Mouse (Mus musculus) left cerebral cortex, adult 11 months (tissue): ENCODE results near the gene Trappc6a.
A peak's percentile ranks its signal among the peaks of the same experiment; 100 is the strongest.

ENCODE experiments used
- DNase-seq: peaks from one replicate; pipeline ENCODE4 v3.0.0; 2022; ENCODE audit warnings: low spot score

The Trappc6a gene

GRCm38 (mm10) chr7:19508150-19508923, at the start of gene Trappc6a, which contains the start of gene Bloc1s3:
Gene Trappc6a (plus strand): TSS chr7:19508395.
Gene Bloc1s3 (minus strand): TSS chr7:19508367.
- DNase-seq = peak; percentile 91

- DNase-seq = peak; percentile 47
These were observed 49.5 kb upstream of the Trappc6a start, which contains the start of gene Mark4 for GRCm38 (mm10) chr7:19458591-19459111. Gene Mark4 (minus strand): TSS chr7:19458821.

GRCm38 (mm10) chr7:19459144-19459870, 48.9 kb upstream of the Trappc6a start:
- DNase-seq = no peak

- no peak for DNase-seq
These were observed 47.7 kb upstream of the Trappc6a start for GRCm38 (mm10) chr7:19460500-19460899.

GRCm38 (mm10) chr7:19461488-19461887, 46.7 kb upstream of the Trappc6a start:
- peak; percentile 56 for DNase-seq

GRCm38 (mm10) chr7:19462443-19462842, 45.8 kb upstream of the Trappc6a start:
- DNase-seq = no peak

GRCm38 (mm10) chr7:19462884-19463381, 45.3 kb upstream of the Trappc6a start, which contains the start of gene Exoc3l2:
Gene Exoc3l2 (plus strand): TSS chr7:19463331.
- DNase-seq = no peak

- no peak for DNase-seq
These were observed 43.6 kb upstream of the Trappc6a start for GRCm38 (mm10) chr7:19464367-19465307.

GRCm38 (mm10) chr7:19466602-19467145, 41.5 kb upstream of the Trappc6a start:
- no peak for DNase-seq

- no peak for DNase-seq
These were observed 40.6 kb upstream of the Trappc6a start for GRCm38 (mm10) chr7:19467638-19468037.

GRCm38 (mm10) chr7:19468279-19468678, 39.9 kb upstream of the Trappc6a start:
- DNase-seq = no peak

- no peak for DNase-seq
These were observed 38.8 kb upstream of the Trappc6a start for GRCm38 (mm10) chr7:19469404-19469803.

- DNase-seq = no peak
These were observed 37.9 kb upstream of the Trappc6a start for GRCm38 (mm10) chr7:19470308-19470707.

GRCm38 (mm10) chr7:19472403-19472802, 35.8 kb upstream of the Trappc6a start:
- no peak for DNase-seq

GRCm38 (mm10) chr7:19473875-19474443, 34.2 kb upstream of the Trappc6a start:
- peak; percentile 57 for DNase-seq

- no peak for DNase-seq
These were observed 31.1 kb upstream of the Trappc6a start for GRCm38 (mm10) chr7:19477084-19477483.

- no peak for DNase-seq
These were observed 30.4 kb upstream of the Trappc6a start for GRCm38 (mm10) chr7:19477624-19478384.

GRCm38 (mm10) chr7:19483281-19483680, 24.9 kb upstream of the Trappc6a start:
- DNase-seq = no peak

- no peak for DNase-seq
These were observed 22.7 kb upstream of the Trappc6a start for GRCm38 (mm10) chr7:19485488-19485887.

GRCm38 (mm10) chr7:19486549-19486948, 21.6 kb upstream of the Trappc6a start:
- DNase-seq = no peak
